Mouse (Mus musculus) testis, adult 2 months (tissue): ENCODE results near the gene Flrt1.

Experiments used
- CTCF ChIP-seq: fragments of 200-500 bp; IDR thresholded peaks from 2 replicates; pipeline ENCODE4 v1.5.1; 2012; ENCODE audit warnings: low read depth, mild to moderate bottlenecking, inconsistent platforms, low read length, moderate library complexity; ENCODE audit not compliant: control insufficient read depth, insufficient read depth, insufficient replicate concordance
- POLR2A ChIP-seq: fragments of 200-500 bp; IDR thresholded peaks from 2 replicates; pipeline ENCODE4 v1.6.1; 2012; ENCODE audit warnings: low read depth, mild to moderate bottlenecking, inconsistent platforms, low read length, moderate library complexity; ENCODE audit not compliant: control insufficient read depth

DNA sequence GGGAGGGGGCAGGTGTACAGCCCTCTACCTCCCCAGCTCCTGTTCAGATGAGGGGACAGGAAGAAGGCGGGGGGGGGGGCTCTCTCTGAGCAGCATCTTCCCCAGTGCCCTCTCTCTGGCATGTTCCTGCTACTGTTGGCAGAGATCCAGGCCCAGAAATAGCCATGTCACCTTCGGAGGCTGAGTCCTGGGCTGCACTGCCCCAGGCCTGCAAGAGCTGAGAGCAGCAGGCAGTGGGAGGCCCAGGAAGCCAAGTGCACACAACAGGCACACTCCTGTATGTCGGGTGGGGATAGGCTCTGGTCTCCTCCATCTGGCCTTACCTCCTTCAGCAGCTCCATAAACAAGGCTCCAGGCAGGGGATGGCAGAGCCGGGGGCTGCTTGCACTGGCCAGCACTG is 16.7 kb upstream of the Flrt1 start:
- TF ChIP-seq CTCF (no peak), POLR2A (no peak)
